Mouse (Mus musculus): ENCODE data around the gene Add3. TPM values are rescaled to one million over a fixed set of nuclear protein-coding genes. Genes with fewer than 3 reads are reported as not detected.
A peak's percentile ranks its signal among the peaks of the same experiment; 100 is the strongest.

Gene Add3
- total RNA-seq, 4 experiments from 2014 or later: 35.7 to 51.4 (median 39.9) TPM

- DNase-seq (ENCODE audit: low spot score): no peak
These were observed 93.3 kb downstream of the Add3 start for GRCm38 (mm10) chr19:53233586-53233985.

DNA sequence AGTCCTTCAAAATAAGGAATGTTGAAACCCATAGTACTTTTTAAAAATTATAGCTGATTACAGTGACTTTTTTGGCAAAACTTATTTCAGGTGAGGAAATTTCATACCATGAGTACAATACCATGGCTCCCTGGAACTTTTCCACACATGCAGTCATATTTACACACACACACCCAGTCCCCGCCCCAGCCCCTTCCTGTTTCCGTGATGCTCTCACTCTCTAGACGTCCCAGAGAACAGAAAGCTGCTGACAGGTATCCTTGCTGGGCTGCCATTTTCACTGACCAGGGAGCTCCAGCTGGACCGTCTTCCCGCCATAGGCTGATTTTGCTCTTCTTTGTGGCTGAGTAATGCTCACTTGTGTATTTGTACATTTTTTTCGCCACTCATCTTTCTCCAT, 101.6 kb downstream of the Add3 start:
- DNase-seq (ENCODE audit: low spot score): no peak

GRCm38 (mm10) chr19:53243956-53244355, 103.7 kb downstream of the Add3 start:
- DNase-seq (ENCODE audit: low spot score): no peak

DNA sequence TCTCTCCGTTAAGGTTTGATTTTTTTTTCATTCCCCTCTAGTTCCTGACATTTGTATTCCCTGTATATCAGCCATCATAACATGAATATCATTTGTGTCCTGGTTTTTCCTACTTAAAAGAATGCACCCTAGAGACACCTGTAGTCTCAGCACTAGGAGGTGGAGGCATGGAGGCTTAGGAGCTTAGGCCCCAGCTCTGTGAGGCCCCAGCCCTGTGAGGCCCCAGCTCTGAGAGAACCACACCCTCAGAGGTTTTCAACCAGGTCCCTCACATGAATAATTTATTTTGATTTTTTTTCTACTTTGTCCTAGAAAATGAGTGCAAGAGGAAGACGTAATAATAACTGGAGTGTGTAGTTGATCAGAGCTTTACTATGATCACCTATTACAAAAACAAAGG, 107.3 kb downstream of the Add3 start:
- no peak for DNase-seq (ENCODE audit: low spot score)

GRCm38 (mm10) chr19:53248023-53248494, 107.8 kb downstream of the Add3 start:
- peak; percentile 65 for DNase-seq (ENCODE audit: low spot score)

DNA sequence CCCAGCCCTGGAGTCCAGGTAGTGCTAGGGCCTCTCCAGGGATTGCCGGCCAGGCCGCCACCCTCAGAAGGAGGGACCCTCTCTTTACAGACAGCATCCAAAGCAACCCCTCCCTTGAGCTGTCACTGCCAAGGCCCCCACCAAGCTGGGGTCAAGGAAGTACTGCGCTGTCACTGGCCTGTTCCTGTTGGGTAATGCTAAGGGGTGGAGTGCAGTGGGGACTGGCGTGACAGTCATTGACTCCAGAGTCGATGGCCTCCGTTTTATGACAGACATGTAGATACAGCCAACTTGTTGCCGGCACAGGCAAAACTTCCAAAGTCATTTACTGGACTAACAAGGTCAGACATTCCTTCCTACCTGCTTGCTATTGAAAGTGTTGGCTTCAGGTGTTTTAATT, 110.8 kb downstream of the Add3 start:
- no peak for DNase-seq (ENCODE audit: low spot score)

DNA sequence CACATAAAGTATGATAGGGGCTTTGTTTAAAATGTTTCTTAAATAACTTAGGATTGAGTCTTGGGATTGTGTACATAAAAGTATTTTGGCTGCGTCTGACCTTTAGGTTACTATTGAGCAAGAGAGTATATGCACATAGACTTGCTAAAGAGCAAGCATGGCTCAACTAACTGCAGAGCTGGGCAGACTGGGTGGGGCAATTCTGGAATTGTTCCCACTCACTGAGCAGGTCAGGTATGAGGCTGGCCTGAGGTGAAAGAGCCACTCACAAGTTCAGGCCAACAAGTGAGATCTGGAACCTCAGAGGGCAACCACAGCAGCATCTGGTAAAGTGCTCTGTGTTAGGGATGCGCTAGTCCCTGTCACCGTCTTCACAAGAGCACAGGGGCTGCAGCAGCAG, 111.4 kb downstream of the Add3 start:
- no peak for DNase-seq (ENCODE audit: low spot score)

DNA sequence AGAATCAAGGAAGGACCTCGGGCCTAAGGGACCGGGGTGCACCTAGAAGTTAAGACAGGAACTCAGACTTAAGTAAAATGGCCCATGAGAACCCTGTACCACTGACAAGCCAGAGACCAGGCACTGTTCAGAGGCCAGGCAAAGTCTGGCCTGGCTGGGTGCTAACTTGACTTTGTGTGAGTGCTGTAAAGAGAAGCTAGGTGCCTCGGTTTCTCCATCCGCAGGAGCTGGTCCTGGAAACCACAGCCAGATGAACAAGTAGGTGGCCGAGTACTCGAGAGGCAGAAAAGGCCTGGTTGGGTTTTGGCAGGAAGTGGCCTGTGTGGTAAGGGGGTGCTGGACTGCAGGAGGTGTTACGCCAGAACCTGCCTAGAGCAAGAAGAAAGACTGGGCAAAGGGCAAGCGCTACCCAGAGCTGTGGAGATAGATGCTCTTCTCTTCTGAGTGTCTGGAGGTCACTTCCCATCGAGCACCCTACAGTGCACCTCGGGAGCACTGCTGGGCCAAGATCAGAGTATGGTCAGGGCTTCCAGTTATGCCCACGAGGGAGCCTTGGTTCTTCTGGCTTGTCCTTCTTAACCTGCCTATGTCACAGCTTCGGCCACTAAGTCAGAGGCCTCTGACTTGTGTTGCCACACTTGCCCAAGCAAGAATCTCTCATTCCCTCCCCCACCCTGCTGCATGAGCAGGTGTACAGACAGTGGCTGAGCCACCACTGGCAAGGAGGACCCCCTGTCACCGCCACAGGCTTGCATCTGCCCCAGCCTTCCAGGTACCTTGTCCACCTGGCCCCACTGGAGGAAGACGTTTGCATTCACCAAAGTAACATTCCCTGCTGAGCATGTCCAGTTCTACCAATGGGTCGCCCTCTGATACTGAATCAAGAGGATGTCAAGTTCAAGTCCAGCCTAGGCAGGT, 112.1 kb downstream of the Add3 start:
- DNase-seq (ENCODE audit: low spot score): no peak

GRCm38 (mm10) chr19:53256361-53256760, 116.1 kb downstream of the Add3 start:
- no peak for DNase-seq (ENCODE audit: low spot score)

DNA sequence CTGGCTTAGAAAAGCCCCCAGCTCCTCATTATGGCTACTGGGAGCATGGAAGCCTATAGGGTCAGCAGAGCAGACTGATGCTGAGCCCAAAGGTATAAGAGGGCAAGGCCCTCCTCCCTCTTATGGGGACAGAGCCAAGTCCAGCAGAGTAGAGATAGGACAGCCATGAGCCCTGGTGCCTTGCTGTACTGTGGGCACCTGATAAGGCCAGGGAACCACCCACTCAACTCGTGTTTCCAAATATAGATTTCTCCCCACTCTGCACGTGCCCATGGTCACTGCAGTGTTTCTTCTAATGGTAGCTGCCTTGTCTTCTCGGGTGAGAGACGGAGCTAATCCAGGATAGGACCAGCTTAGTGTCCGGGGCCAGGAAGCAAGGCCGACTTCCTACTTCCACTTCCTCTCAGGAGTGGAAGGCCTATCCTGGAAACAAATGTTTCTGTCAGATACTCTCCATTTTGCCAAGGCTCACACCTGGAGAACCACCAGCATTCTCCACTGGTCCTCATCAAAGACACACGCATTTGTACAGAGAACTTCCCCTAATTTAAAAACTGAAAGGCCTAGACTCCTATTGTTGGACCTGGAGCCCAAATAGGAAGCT, 116.8 kb downstream of the Add3 start:
- peak; percentile 47 for DNase-seq (ENCODE audit: low spot score)

- no peak for DNase-seq (ENCODE audit: low spot score)
These were observed 117.7 kb downstream of the Add3 start for GRCm38 (mm10) chr19:53257631-53258560.

DNA sequence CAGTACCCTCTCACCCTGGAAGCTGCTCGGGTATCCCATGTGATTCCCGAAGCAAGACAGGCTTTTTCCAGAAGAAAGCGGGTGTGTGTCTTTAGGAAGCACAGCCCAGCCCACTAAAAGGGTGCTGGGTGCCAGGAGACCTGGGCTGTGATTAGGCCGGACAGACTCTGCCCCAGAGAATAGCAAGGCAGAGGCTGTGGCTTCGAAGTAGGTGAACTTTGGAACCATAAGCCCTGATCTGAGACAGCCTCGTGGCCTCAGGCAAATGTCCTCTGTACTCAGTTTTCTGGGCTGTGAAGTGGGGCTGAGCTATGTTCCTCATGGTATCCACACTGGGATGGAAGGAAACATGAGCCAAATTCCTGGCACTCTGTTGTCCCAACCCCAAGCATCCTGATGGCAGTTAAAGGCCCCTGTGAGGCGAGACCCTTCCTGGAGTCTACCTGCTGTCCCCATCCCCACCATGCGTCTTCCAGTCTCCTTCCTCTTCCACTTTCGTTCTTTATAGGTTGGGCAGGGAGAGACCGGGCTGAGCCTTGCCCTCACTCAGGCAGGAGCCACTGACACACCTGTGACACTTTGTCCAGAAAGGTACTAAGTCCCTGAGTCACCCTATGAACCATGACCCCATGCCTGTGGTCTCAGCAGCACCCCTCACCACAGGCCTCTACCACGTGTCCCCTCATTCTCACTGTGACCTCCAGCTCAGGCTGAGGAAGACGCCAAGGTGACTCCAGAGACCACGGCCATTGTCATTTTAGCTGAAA, 118.7 kb downstream of the Add3 start:
- no peak for DNase-seq (ENCODE audit: low spot score)

DNA sequence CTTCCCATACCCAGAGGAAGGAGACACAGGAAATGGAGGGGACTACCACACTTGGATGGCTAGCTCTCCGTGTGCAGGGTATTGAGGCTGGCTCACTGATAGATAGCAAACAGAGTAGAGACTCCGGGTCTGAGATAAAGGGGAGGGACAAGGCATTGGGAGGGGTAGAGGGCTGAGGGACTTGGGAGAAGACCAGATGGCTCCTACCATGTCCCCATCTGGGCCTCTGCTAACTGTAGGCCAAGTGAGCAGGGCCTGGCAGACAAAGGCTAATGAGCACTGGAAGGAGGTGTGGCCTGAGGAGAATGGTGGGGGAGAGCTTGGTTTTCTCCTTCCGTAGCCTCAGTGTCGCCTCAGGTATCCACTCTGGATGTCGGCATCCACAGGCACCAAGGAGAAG, 119.3 kb downstream of the Add3 start:
- no peak for DNase-seq (ENCODE audit: low spot score)

- no peak for DNase-seq (ENCODE audit: low spot score)
These were observed 120.0 kb downstream of the Add3 start for GRCm38 (mm10) chr19:53260261-53260660.

DNA sequence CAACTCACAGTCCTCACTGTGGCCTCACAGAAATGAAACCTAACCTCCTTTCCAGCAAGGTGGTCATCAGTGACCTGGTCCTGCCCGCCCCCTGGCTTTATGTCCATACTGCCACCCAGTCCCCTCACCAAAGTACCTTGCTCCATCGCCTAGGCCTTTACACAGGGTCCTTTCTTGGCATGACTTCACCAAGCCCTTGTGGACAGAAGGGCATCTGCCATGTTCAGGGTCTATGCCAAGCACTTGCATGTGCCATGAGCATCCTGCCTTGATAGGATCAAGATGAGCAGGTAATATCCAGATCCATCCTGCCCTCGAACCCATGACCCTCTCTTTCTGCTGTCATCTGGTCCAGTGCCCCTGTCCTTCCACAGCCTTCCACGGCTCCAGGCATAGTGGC, 120.6 kb downstream of the Add3 start:
- DNase-seq (ENCODE audit: low spot score): no peak

GRCm38 (mm10) chr19:53262061-53262460, 121.8 kb downstream of the Add3 start:
- no peak for DNase-seq (ENCODE audit: low spot score)

GRCm38 (mm10) chr19:53263859-53264733, 123.9 kb downstream of the Add3 start:
- DNase-seq (ENCODE audit: low spot score): no peak

DNA sequence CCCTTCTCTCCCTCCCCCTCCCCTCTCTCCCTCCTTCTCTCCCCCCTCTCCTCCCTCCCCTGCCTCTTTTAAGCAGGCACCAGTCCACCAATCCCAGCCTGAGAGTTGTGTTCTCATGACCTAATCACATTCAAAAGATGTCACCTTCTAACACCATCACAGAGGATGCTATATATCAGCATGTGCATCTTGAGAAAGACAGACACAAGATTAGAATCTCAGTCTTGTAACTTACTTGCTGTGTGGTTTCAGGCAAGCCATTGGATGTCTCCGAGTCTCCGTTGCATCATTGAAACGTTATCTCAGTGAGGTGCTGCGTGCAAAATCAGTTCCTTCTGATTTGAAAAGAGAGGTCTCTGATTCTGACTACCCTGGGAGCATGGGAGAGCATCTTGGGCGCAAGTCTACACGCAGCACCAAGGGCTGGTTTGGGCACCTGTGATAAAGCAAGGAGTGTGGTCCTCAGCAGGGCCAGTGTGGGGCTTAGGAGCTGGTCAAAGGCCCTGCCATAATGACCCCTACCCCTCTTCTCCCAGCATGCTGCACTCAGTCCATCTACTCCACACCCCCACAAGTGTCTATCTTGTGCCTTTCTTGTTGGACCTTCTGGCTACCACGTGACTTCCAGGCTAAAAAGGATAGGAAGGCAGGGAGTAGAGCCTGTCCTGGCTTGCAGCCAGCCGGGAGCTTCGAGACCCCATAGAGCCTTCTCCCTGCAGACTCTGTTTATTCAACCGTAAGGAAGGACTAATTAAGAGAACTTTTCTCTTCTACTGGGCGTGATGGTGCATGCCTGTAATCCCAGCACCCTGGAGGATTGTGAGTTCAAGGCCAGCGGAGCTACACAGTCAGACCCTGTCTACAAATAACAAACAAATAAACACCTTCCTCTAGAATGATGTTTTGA, 124.8 kb downstream of the Add3 start:
- DNase-seq (ENCODE audit: low spot score): no peak

GRCm38 (mm10) chr19:53267305-53267704, 127.1 kb downstream of the Add3 start:
- DNase-seq (ENCODE audit: low spot score): no peak

Data from heart, adult 8-10 months (tissue).